Mouse (Mus musculus) kidney, embryonic 14.5 days (tissue): ENCODE results near the gene Magt1. TPM values are rescaled to one million over a fixed set of nuclear protein-coding genes. Genes with fewer than 3 reads are reported as not detected.
"Not testable (repeated sequence)": the region's sequence is repeated elsewhere in the genome, so short reads cannot be mapped to it uniquely, and the experiment has no call there.

Experiments used
- ATAC-seq: fragments of 200-750 bp; cut with Nextera tagmentation; 2 replicates; pipeline ENCODE4 v1.8.0; 2017; ENCODE audit warnings: moderate number of reproducible peaks, mild to moderate bottlenecking, moderate TSS enrichment, moderate library complexity; ENCODE audit not compliant: low FRiP score, low TSS enrichment
- H3K27ac ChIP-seq: fragments of 300-500 bp; sonication (generic); 2 replicates; pipeline ENCODE4 v1.5.1; 2014; ENCODE audit warnings: low read depth, mild to moderate bottlenecking, low read length, moderate library complexity, mixed read lengths
- H3K27me3 ChIP-seq: fragments of 300-500 bp; sonication (generic); 2 replicates; pipeline ENCODE4 v1.6.1; 2014; ENCODE audit warnings: mild to moderate bottlenecking, low read length; ENCODE audit not compliant: control insufficient read depth, insufficient read depth
- H3K36me3 ChIP-seq: fragments of 300-500 bp; sonication (generic); 2 replicates; pipeline ENCODE4 v1.6.1; 2014; ENCODE audit warnings: low read length, mixed read lengths; ENCODE audit not compliant: control insufficient read depth, insufficient read depth
- H3K4me1 ChIP-seq: fragments of 300-500 bp; sonication (generic); 2 replicates; pipeline ENCODE4 v1.6.1; 2014; ENCODE audit warnings: low read length, mixed read lengths; ENCODE audit not compliant: control insufficient read depth, insufficient read depth
- H3K4me2 ChIP-seq: fragments of 300-500 bp; sonication (generic); replicated peaks from 2 replicates; pipeline ENCODE4 v1.6.1; 2014; ENCODE audit warnings: low read depth, mild to moderate bottlenecking, low read length
- H3K4me3 ChIP-seq: fragments of 300-500 bp; sonication (generic); 2 replicates; pipeline ENCODE4 v1.5.1; 2014; ENCODE audit warnings: mild to moderate bottlenecking, low read length
- H3K9ac ChIP-seq: fragments of 300-500 bp; sonication (generic); 2 replicates; pipeline ENCODE4 v1.6.1; 2014; ENCODE audit warnings: low read depth, mild to moderate bottlenecking, low read length, moderate library complexity
- H3K9me3 ChIP-seq: fragments of 300-500 bp; sonication (generic); 2 replicates; pipeline ENCODE4 v1.6.1; 2016; ENCODE audit warnings: low read length; ENCODE audit not compliant: control insufficient read depth
- WGBS: fragments of 180-500 bp; shearing (Covaris S2); extraction: QIAGEN DNeasy Blood & Tissue Kit; methylation state at CpG from one replicate; pipeline ENCODE4 v1.1.7; 2014; 5-methylcytosine and 5-hydroxymethylcytosine counted together
- polyA plus RNA-seq: library from polyadenylated mRNA; unstranded; fragments of >200 nt; fragmentation: Nextera tagmentation; extraction: Ambion mirVana; gene quantifications from 2 replicates; pipeline ENCODE4 v1.2.1, GENCODE M21; 2014

The Magt1 gene
- polyA plus RNA-seq, 1 experiment from 2014 or later = 73.0 TPM

- no peak overlapping the region for H3K4me2 ChIP-seq
Observed at GRCm38 (mm10) chrX:106030176-106030575, 18.5 kb upstream of the Magt1 start.

GRCm38 (mm10) chrX:106027343-106027674 lies 15.6 kb upstream of the Magt1 start:
- ATAC-seq = peak; percentile 37; the same call in 1 of the 2 replicates
- 17% methylated on average over 8 of the region's 8 CpGs for WGBS

More at GRCm38 (mm10) chrX:106030176-106030575, 18.5 kb upstream of the Magt1 start:
- no peaks in the 10 kb centered on the region for H3K9me3 ChIP-seq
- no peaks in the 10 kb centered on the region for H3K36me3 ChIP-seq
- H3K9ac ChIP-seq = no peak overlapping the region
- no peak overlapping the region for H3K27ac ChIP-seq
- H3K4me1 ChIP-seq = no peaks in the 10 kb centered on the region
- no peaks in the 10 kb centered on the region for H3K27me3 ChIP-seq
- H3K4me3 ChIP-seq = no peak overlapping the region
- ATAC-seq = no peak
- 72% methylated on average over 5 of the region's 5 CpGs for WGBS

DNA sequence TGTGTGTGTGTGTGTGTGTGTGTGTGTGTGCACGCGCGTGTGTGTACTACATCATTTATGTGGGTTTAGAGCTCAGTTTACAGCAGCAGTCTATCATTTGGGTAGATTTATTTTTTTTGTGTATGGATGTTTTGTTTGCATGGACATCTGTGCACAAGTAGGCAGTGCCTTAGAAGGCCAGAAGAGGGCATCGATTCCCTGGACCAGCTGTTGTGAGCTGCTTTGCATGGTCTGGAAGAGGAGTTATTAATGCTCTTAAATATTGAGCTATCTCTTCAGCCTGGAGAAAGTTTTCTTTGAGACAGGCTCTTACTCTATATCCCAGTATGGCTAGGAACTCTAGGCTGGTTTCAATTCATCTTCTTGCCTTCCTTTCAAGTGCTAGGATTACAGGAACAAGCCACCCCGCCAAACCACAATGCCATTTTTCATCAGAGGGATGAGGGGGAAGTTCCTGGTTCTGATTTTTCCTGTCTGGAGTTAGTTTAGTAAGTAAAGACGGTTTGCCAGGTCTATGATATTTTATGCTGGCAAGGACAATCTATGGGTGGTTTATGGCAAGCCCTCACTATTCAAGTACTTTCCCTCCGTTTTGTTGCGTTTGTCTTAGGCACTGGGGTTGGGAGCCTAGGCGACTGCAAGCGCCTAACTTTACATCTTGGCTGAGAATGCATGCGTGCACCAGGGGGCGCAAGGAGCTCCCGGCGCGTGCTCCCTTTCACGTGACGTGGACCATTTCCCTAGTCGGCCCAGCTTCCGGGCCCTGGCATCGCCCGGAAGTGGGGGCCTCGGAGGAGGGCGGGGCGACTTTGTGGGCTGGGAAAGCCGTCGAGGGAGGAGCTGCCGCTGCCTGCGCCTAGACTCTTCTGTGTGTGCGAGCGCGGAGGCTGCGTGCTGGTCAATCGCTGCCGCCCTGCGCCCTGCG lies 15.0 kb upstream of the Magt1 start, which contains the start of gene Atp7a:
Gene Atp7a (plus strand): TSS at position 859 of the 925 bp plus-strand sequence.
- 25% methylated on average over 36 of the region's 36 CpGs for WGBS

More at GRCm38 (mm10) chrX:106027343-106027674, 15.6 kb upstream of the Magt1 start:
- H3K27me3 ChIP-seq = no peaks in the 10 kb centered on the region
- no peaks in the 10 kb centered on the region for H3K4me1 ChIP-seq
- peak overlapping the region; percentile 70 for H3K9ac ChIP-seq
- H3K36me3 ChIP-seq = no peaks in the 10 kb centered on the region
- H3K4me2 ChIP-seq = peak overlapping the region; percentile 41
- H3K27ac ChIP-seq = 0 out of 2 replicates have a peak overlapping the region, but pooled peaks have one; percentile 42
- H3K4me3 ChIP-seq = peak overlapping the region; percentile 53
- no peaks in the 10 kb centered on the region for H3K9me3 ChIP-seq

GRCm38 (mm10) chrX:106017516-106017915 lies 5.8 kb upstream of the Magt1 start:
- H3K27me3 ChIP-seq = no peaks in the 10 kb centered on the region
- H3K9me3 ChIP-seq = no peaks in the 10 kb centered on the region
- no peak overlapping the region for H3K9ac ChIP-seq
- H3K36me3 ChIP-seq = peaks cover 18% of the 10 kb centered on the region; the same call in 1 of the 2 replicates
- H3K4me3 ChIP-seq = no peak overlapping the region
- H3K4me1 ChIP-seq = no peaks in the 10 kb centered on the region
- ATAC-seq = no peak
- H3K4me2 ChIP-seq = no peak overlapping the region
- H3K27ac ChIP-seq = no peak overlapping the region
- WGBS = 91% methylated on average over 4 of the region's 4 CpGs

More for the DNA sequence above, 15.0 kb upstream of the Magt1 start, which contains the start of gene Atp7a:
- Histone ChIP-seq H3K4me3 (peak within 1 kb of the TSS; percentile 53), H3K27ac (0 out of 2 replicates have a peak within 1 kb of the TSS, but pooled peaks have one; percentile 42), H3K36me3 (peaks cover 5% of the 10 kb centered on the region; the same call in 1 of the 2 replicates), H3K27me3 (no peaks in the 10 kb centered on the region), H3K4me1 (no peaks in the 10 kb centered on the region), H3K4me2 (peak within 1 kb of the TSS; percentile 41), H3K9ac (peak within 1 kb of the TSS; percentile 70), H3K9me3 (no peaks in the 10 kb centered on the region)
- ATAC-seq = peak; percentile 98

GRCm38 (mm10) chrX:106017102-106017501 lies 5.4 kb upstream of the Magt1 start:
- Histone ChIP-seq H3K36me3 (peaks cover 16% of the 10 kb centered on the region; the same call in 1 of the 2 replicates), H3K4me3 (no peak overlapping the region; the same call in 1 of the 2 replicates), H3K9ac (no peak overlapping the region), H3K4me2 (peak overlapping the region; percentile 41), H3K9me3 (no peaks in the 10 kb centered on the region), H3K27ac (no peak overlapping the region), H3K4me1 (no peaks in the 10 kb centered on the region), H3K27me3 (no peaks in the 10 kb centered on the region)
- ATAC-seq = no peak
- WGBS = 90% methylated on average over 3 of the region's 3 CpGs

- Histone ChIP-seq H3K9me3 (no peaks in the 10 kb centered on the region), H3K27me3 (no peaks in the 10 kb centered on the region), H3K36me3 (peaks cover 9% of the 10 kb centered on the region; the same call in 1 of the 2 replicates), H3K4me2 (peak within 1 kb of the TSS; percentile 41), H3K4me1 (no peaks in the 10 kb centered on the region), H3K27ac (peak within 1 kb of the TSS; percentile 65; the same call in 1 of the 2 replicates), H3K4me3 (peak within 1 kb of the TSS; percentile 66), H3K9ac (peak within 1 kb of the TSS; percentile 65)
- peak; percentile 33; the same call in 1 of the 2 replicates for ATAC-seq
- 18% methylated on average over 26 of the region's 26 CpGs for WGBS
Observed at GRCm38 (mm10) chrX:106015571-106016322, 4.0 kb upstream of the Magt1 start, which contains the start of gene Cox7b. TSS of gene Cox7b (plus strand) at chrX:106015700.

GRCm38 (mm10) chrX:106014741-106015377 lies 3.2 kb upstream of the Magt1 start:
- H3K36me3 ChIP-seq, H3K4me2 ChIP-seq, H3K4me3 ChIP-seq, H3K9me3 ChIP-seq, H3K9ac ChIP-seq, H3K4me1 ChIP-seq, H3K27me3 ChIP-seq, H3K27ac ChIP-seq, ATAC-seq: not testable (repeated sequence)
- WGBS = 60% methylated on average over 2 of the region's 2 CpGs

GRCm38 (mm10) chrX:106013217-106013616 lies 1.5 kb upstream of the Magt1 start:
- Histone ChIP-seq H3K4me1 (no peaks in the 10 kb centered on the region; the same call in 1 of the 2 replicates), H3K9ac (no peak overlapping the region), H3K36me3 (no peaks in the 10 kb centered on the region), H3K9me3 (no peaks in the 10 kb centered on the region), H3K27ac (no peak overlapping the region), H3K4me3 (no peak overlapping the region), H3K27me3 (no peaks in the 10 kb centered on the region), H3K4me2 (no peak overlapping the region)
- WGBS = 29% methylated on average over 2 of the region's 2 CpGs
- ATAC-seq = no peak
